Mouse (Mus musculus) gastrocnemius, postnatal 4 days (tissue): ENCODE data around the gene Tbx15. TPM values are rescaled to one million over a fixed set of nuclear protein-coding genes. Genes with fewer than 3 reads are reported as not detected.
"Not testable (repeated sequence)": the region's sequence is repeated elsewhere in the genome, so short reads cannot be mapped to it uniquely, and the experiment has no call there.

Experiments used
- DNase-seq, 2 experiments: peaks; one replicate each; pipeline ENCODE4 v3.0.0; 2021 to 2022; ENCODE audit warnings: low spot score in 2 of 2, mixed read lengths in 2 of 2
- total RNA-seq, 2 experiments: library from RNA; stranded (reverse); gene quantifications; 2 replicates each; pipeline ENCODE4 v1.2.3; 2021

Tbx15 gene
- total RNA-seq, 2 experiments from 2014 or later, result 111 to 117 TPM

DNA sequence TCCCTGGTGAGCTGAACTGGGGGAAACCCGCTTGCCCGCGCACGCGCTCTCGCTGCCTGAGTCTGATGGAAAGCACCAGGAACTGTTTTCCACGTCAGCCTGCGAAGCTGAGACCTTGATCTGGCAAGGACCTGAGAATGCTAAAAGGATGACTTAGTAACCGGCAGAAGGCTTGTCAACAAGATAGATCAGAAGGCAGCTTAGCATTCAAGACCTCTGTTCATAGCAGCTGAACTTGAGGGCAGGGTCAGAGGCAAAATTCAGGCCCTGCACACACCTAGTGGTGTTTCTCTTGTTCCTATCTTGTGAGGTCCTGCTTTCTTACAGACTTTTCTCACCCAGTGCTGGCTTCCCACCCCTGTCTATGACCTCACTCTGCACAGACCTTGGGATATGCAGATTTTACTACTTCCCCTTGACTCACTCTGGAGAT, 23.3 kb downstream of the Tbx15 start:
- DNase-seq, result no peak

GRCm38 (mm10) chr3:99264695-99265094, 24.5 kb downstream of the Tbx15 start:
- DNase-seq, result no peak

DNA sequence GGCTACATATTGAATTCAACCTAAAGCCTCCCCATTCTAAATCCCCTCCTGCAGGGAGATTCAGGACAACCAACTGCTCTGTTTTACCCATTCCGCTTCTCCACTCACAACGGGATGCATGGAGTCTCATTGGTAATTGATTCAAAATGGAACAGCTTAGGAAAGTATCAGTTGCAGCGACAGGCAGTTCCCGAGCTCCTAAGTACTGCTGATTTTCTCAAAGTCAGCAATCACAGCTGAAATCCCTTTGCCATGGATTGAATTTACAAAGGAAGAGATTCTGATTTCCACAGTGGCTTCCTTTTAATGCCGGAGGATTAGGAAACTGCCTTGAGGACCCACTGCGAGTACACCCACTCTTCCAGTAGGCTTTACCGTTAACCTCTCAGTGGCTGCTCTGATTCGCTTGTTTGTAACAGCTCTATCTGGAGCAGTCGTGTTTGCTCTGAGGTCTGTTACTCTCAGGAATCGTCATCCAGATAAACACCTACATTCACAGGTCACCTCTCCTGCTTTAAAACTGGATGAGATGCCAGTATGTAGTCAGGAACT, 26.6 kb downstream of the Tbx15 start:
- DNase-seq, result no peak

- no peak for DNase-seq
Measured at GRCm38 (mm10) chr3:99277973-99278580, 37.9 kb downstream of the Tbx15 start.

GRCm38 (mm10) chr3:99279718-99280117, 39.5 kb downstream of the Tbx15 start:
- no peak for DNase-seq

- no peak for DNase-seq
Measured at GRCm38 (mm10) chr3:99281453-99281852, 41.3 kb downstream of the Tbx15 start.

DNA sequence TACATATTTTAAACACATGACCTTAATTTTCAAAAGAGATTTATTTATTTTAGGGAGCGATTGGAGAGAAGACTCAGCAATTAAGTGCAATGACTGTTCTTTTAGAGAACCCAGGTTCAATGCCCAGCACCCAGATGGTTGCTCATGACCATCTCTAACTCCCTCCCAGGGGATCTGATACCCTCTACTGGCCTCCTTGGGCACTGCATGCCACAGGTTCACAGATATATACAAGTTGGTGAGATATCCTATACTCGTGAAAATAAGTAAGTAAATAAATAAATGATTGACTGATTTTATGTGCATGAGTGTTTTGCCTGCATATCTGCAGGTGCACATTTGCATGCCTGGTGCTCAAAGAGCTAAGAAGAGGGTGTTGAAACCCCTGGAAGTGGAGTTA, 48.1 kb downstream of the Tbx15 start:
- no peak for DNase-seq

GRCm38 (mm10) chr3:99290064-99290702, 50.0 kb downstream of the Tbx15 start:
- DNase-seq, result peak; percentile 31 to 72

DNA sequence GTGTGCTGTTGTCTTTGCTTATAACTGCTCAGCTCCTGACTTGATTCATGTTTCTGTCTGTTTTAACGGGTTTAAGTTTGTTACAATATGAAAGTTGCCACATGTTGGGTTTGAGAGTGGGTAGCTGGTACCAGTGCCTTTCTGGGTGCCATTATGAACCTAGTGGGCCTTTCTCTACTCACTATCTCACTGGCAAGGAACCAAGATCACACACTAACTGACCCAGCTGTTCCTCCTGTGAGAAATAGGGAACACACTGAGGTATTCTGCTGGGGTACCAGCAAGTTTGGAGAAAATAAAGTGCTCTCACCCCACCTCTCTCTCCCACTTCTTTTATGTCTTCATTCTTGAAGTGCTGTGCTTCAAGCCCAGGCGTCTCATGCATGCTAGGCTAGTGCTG, 50.7 kb downstream of the Tbx15 start:
- DNase-seq, result no peak

DNA sequence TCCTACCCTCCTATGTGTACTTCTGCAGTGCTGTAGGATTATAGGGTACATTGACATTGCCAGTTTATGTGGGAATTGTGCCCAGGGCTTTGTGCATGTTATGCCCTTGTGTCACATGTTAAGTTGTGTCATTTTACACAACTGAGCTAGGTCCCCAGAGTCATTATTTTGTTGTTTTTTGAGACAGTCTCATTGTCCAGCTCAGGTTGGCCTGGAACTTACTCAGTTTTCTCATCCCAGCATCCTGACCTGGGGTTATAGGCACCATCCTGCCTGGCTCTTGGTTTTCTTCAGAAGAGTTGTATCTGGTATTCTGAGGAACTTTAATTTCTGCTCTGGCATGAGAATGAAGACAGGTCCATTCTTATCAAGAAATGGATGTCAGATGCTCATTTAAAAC, 51.2 kb downstream of the Tbx15 start:
- no peak for DNase-seq

DNA sequence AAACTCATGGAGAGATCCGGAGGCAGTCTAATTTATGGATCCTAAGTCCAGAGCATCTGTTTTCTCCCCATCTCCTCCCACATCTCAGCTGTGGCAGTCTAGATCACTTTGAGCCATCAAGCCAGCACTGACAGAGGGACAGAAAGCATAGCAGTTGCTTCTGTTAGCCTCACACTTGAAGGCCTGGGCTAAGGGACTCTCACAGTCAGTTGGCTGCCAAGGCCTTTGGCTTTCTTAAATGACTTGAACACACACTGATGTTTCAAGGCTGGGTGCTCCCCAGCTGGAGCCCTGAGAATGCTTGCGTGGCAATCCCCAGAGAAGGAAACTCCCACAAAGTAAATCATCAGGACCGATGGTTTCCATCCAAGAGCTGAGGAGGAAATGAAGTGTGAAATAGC, 52.4 kb downstream of the Tbx15 start:
- DNase-seq, result peak in 1 of 2 experiments; percentile 22

GRCm38 (mm10) chr3:99294209-99294608, 54.0 kb downstream of the Tbx15 start:
- DNase-seq, result not testable (repeated sequence)

DNA sequence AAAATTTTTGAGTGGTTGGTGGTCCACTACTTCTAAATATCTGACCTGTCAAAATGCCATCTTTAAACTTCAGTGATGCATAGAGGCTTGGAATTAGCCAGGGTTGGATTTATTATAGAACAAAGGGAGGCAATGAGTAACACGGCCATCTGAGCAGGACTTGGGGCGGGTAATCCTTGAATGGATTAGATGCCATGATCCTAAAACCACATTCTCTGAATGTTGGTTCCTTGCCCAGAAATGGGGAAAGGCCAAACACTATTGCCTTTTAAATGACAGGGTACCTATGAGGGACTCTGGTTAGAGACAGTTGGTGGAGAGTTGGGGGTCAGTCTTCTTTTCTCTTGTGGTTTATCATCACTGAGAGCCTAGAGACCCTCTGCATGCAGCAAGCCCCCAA, 55.1 kb downstream of the Tbx15 start:
- DNase-seq, result no peak

GRCm38 (mm10) chr3:99296186-99296585, 56.0 kb downstream of the Tbx15 start:
- DNase-seq, result no peak

DNA sequence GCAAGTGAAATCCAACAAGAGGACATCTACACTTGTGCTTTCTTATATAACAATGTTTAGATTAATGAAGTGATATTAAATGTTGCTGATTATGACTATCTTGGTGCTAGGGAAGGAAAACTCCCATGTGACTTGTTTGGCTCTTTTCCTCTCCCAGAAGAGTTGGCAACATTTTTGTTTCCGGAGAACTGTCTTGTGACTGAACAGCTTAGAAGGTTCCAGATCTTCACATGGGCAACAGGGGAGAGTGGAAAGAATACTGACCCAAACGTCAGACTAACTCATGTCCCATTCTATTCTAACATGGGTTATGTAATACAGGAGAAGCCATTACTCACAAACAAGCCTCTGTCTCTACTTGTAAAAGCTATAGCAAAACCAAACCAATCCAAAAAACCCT, 60.7 kb downstream of the Tbx15 start:
- no peak for DNase-seq

DNA sequence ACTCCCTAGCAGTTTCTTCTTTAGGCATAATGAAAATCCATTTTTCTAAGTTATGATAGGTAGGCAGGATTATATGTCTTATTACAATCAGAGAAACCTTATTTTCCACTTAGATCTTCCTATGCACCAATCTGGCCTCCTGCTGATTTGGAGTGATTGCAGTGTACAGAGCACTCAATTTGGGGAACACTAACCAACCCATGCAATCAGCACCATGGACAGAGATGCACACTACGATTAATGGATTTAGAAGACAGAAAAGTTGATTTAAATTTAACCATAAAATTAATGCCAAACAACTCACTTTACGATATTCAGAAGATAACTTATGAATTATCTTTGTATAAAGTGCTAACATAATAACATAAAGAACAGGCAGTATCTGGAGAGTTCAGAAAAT, 70.7 kb downstream of the Tbx15 start:
- DNase-seq, result no peak

DNA sequence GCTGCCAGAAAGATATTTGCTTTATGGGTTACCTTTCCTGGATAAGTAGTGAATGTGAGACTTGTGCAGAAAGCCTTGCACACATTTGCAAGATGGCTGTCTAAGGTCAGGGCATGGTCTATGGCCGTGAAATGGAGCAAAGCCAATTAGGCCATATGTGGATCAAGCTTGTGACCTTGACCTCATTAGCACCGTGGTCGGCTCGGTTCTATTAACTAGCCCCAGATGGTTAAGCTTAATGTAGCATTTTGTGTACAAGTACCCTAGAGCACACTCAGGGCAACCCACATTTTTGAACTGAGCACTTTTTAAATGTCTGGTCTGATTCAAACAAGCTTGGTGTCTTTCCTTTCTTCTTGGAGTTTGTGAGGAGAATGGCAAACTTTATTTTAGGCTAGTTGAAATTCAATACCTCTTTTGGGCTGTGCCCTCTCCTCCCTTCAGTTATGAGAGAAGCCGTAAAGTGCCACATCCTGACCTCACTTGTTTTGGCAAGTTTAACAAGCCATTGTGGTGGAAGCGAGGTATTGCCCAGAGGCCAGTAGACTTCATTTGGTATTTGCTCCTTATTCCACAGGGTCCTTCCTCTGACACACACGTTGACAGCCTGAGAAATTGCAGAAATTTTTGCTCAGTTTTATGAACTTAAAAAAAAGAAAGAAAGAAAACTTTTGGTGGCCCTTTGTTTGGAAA, 71.9 kb downstream of the Tbx15 start:
- no peak for DNase-seq

- no peak for DNase-seq
Measured at GRCm38 (mm10) chr3:99322345-99322744, 82.2 kb downstream of the Tbx15 start.

DNA sequence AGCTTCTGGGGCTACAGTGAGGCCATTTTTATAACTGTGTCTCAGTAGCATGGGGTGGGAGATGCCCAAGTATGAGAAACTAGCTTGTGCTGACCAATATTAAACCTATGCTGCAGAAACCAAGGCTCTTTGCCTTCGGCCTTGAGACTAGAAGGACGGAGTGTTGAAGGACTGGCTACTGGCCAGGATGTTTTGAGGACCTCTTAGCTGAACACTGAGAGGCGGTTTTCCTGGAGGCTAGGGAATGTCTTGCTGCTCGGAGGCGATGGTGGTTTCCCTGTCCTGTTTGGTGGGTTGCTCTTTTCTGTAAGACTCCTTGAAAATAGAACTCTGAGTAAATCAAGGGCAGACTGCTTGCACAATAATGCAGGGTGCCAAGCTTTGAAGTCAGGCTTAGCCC, 89.1 kb downstream of the Tbx15 start:
- DNase-seq, result no peak

- no peak for DNase-seq
Measured at GRCm38 (mm10) chr3:99331086-99331485, 90.9 kb downstream of the Tbx15 start.

- no peak for DNase-seq
Measured at GRCm38 (mm10) chr3:99336866-99337265, 96.7 kb downstream of the Tbx15 start.

DNA sequence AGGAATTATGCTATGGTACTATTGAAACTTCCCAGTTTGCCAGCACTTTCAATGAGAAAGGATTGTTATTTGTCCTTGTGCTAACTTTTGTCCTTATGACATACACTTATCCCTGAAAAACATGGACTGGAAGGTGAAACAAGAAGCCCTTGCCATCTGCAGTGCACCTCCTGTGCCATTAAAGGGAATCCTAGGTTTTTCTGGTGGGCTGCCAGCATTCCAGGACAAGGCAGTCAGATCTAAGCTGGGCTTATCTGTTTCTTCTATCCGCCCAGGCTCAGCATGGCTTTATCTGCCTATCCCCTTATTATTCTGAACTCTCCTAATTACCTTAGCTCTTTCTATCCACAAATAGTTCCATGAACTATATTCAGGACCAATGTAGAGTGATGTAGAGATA, 98.6 kb downstream of the Tbx15 start:
- DNase-seq, result peak in 1 of 2 experiments; percentile 11
